Mouse (Mus musculus): ENCODE measurements around the gene Muc5ac. TPM values are rescaled to one million over a fixed set of nuclear protein-coding genes. Genes with fewer than 3 reads are reported as not detected.

Muc5ac gene
- polyA plus RNA-seq (2014; fragmentation: Illumina TruSeq; extraction: RNeasy Lipid Tissue Mini Kit (QIAGEN cat#74804); ENCODE audit: low read depth, low replicate concordance), result not detected

GRCm38 (mm10) chr7:141788677-141789452 is at the start of gene Muc5ac:
Gene Muc5ac, plus strand, starts transcription at chr7:141788972.

DNA sequence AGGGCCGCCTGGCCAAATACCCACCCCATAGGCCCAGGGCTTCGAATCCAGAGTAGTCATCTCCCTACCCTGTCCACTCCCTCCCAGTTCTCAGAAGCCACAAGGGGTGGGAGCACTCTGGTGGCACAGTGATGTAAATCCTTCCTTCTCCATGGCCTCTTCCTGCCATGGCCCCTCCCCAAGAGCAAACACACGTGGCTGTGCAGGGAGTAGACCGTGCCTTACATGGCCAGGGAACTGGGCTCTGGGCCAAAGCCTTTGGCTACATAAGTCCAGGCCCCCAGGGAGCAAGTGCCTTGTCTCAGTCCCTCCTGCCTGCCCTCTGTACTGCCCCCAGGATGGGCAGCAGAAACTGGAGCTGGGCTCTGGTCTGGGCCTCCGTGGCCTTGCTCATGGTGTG is 50.0 kb downstream of the Muc5ac start, which contains the start of gene Muc5b:
Gene Muc5b (plus strand): TSS at position 292 of the 400 bp plus-strand sequence.

Other genes with a start within 250 kb of the Muc5ac start
- 3.5 TPM for gene Chid1, start 249.1 kb upstream of the Muc5ac start, polyA plus RNA-seq (2014; fragmentation: Illumina TruSeq; extraction: RNeasy Lipid Tissue Mini Kit (QIAGEN cat#74804); ENCODE audit: low read depth, low replicate concordance)
- 131 TPM for gene Ap2a2, start 226.8 kb upstream of the Muc5ac start, polyA plus RNA-seq (2014; fragmentation: Illumina TruSeq; extraction: RNeasy Lipid Tissue Mini Kit (QIAGEN cat#74804); ENCODE audit: low read depth, low replicate concordance)
- not detected for gene Muc6, start 133.7 kb upstream of the Muc5ac start, polyA plus RNA-seq (2014; fragmentation: Illumina TruSeq; extraction: RNeasy Lipid Tissue Mini Kit (QIAGEN cat#74804); ENCODE audit: low read depth, low replicate concordance)
- not detected for gene Muc2, start 98.6 kb upstream of the Muc5ac start, polyA plus RNA-seq (2014; fragmentation: Illumina TruSeq; extraction: RNeasy Lipid Tissue Mini Kit (QIAGEN cat#74804); ENCODE audit: low read depth, low replicate concordance)
- not detected for gene Muc5b, start 50.1 kb downstream of the Muc5ac start, polyA plus RNA-seq (2014; fragmentation: Illumina TruSeq; extraction: RNeasy Lipid Tissue Mini Kit (QIAGEN cat#74804); ENCODE audit: low read depth, low replicate concordance)
- 47.6 TPM for gene Tollip, start 129.5 kb downstream of the Muc5ac start, polyA plus RNA-seq (2014; fragmentation: Illumina TruSeq; extraction: RNeasy Lipid Tissue Mini Kit (QIAGEN cat#74804); ENCODE audit: low read depth, low replicate concordance)
- not detected for gene Brsk2, start 160.8 kb downstream of the Muc5ac start, polyA plus RNA-seq (2014; fragmentation: Illumina TruSeq; extraction: RNeasy Lipid Tissue Mini Kit (QIAGEN cat#74804); ENCODE audit: low read depth, low replicate concordance)

All from kidney, adult 10 weeks (tissue).